ENCODE assay signal across 8 mouse cellular contexts in the genomic region with DNA sequence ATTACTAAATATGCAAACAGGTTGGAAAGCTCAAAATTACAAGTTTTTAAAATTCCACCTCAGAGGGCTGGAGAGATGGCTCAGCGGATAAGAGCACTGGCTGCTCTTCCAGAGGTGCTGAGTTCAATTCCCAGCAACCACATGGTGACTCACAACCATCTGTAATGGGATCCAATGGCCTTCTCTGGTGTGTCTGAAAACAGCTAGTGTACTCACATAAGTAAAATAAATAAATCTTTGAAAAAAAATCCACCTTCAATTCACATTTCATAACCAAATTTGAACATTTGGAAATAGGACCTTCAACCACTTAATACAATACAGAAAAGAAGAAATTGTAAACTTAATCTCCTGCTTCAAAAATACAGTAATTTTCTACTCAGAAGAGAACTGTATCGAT. TPM values are rescaled to one million over a fixed set of nuclear protein-coding genes. Genes with fewer than 3 reads are reported as not detected.
A peak's percentile ranks its signal among the peaks of the same experiment; 100 is the strongest.
DNase-seq lines count a peak whose midpoint lies in the region; ATAC-seq and TF ChIP-seq lines count a peak whose summit lies in the region.

No protein-coding gene starts in this region.

- 29% methylated on average over 2 of the region's 2 CpGs for WGBS in lung, embryonic 14.5 days
- 36% methylated on average over 2 of the region's 2 CpGs for WGBS in embryonic facial prominence, embryonic 12.5 days
- WGBS in intestine, postnatal 0 days = 31% methylated on average over 2 of the region's 2 CpGs
- WGBS in neural tube, embryonic 15.5 days = 38% methylated on average over 2 of the region's 2 CpGs

- peak overlapping the region; percentile 94 for H3K9ac ChIP-seq in lung, embryonic 14.5 days
- H3K9ac ChIP-seq in embryonic facial prominence, embryonic 12.5 days = peak overlapping the region; percentile 91
- peak overlapping the region; percentile 96 for H3K9ac ChIP-seq in intestine, postnatal 0 days (ENCODE audit: low read depth, low read length)
- H3K9ac ChIP-seq in neural tube, embryonic 15.5 days (replicated peaks) = peak overlapping the region; percentile 96

- no peak for TF ChIP-seq CTCF in lung, embryonic 14.5 days (IDR thresholded peaks at IDR 0.05; ENCODE audit: low read depth)
- no peak for TF ChIP-seq CTCF in intestine, postnatal 0 days (IDR thresholded peaks at IDR 0.05; ENCODE audit: low read depth)

- H3K9me3 ChIP-seq in lung, embryonic 14.5 days (ENCODE audit: low read depth, low read length) = no peaks in the 10 kb centered on the region
- no peaks in the 10 kb centered on the region for H3K9me3 ChIP-seq in embryonic facial prominence, embryonic 12.5 days
- H3K9me3 ChIP-seq in intestine, postnatal 0 days (ENCODE audit: control insufficient read depth) = no peaks in the 10 kb centered on the region
- H3K9me3 ChIP-seq in neural tube, embryonic 15.5 days (replicated peaks) = no peaks in the 10 kb centered on the region

- H3K4me3 ChIP-seq in lung, embryonic 14.5 days (ENCODE audit: low read depth, low read length) = peak overlapping the region; percentile 86
- peak overlapping the region; percentile 93 for H3K4me3 ChIP-seq in embryonic facial prominence, embryonic 12.5 days
- peak overlapping the region; percentile 97 for H3K4me3 ChIP-seq in intestine, postnatal 0 days (ENCODE audit: low read depth, low read length)
- peak overlapping the region; percentile 98 for H3K4me3 ChIP-seq in neural tube, embryonic 15.5 days (replicated peaks)

- no peak overlapping the region for H3K27ac ChIP-seq in lung, embryonic 14.5 days (ENCODE audit: low read depth)
- no peak overlapping the region for H3K27ac ChIP-seq in embryonic facial prominence, embryonic 12.5 days
- peak overlapping the region; percentile 94; the same call in 1 of the 2 replicates for H3K27ac ChIP-seq in intestine, postnatal 0 days (ENCODE audit: low read depth, low read length)
- no peak overlapping the region for H3K27ac ChIP-seq in neural tube, embryonic 15.5 days (replicated peaks)

- no peaks in the 10 kb centered on the region for H3K27me3 ChIP-seq in lung, embryonic 14.5 days (ENCODE audit: insufficient read depth, low read length)
- no peaks in the 10 kb centered on the region for H3K27me3 ChIP-seq in embryonic facial prominence, embryonic 12.5 days
- no peaks in the 10 kb centered on the region for H3K27me3 ChIP-seq in intestine, postnatal 0 days (replicated peaks; ENCODE audit: control insufficient read depth, insufficient read depth, low read length)
- H3K27me3 ChIP-seq in neural tube, embryonic 15.5 days (replicated peaks) = no peaks in the 10 kb centered on the region

- no peaks in the 10 kb centered on the region for H3K36me3 ChIP-seq in lung, embryonic 14.5 days (ENCODE audit: insufficient read depth)
- no peaks in the 10 kb centered on the region for H3K36me3 ChIP-seq in embryonic facial prominence, embryonic 12.5 days
- H3K36me3 ChIP-seq in intestine, postnatal 0 days (ENCODE audit: control insufficient read depth, insufficient read depth) = no peaks in the 10 kb centered on the region
- H3K36me3 ChIP-seq in neural tube, embryonic 15.5 days = peaks cover 6% of the 10 kb centered on the region; the same call in 1 of the 2 replicates

- no peak for DNase-seq in lung, embryonic 14.5 days
- DNase-seq in lung, postnatal 36 days = no peak
- no peak for DNase-seq in frontal cortex, postnatal 10 days (ENCODE audit: low spot score in 2 of 2)
- DNase-seq in testis, postnatal 10 days (ENCODE audit: low spot score) = no peak

- H3K4me2 ChIP-seq in lung, embryonic 14.5 days = peak overlapping the region; percentile 84
- peak overlapping the region; percentile 73 for H3K4me2 ChIP-seq in embryonic facial prominence, embryonic 12.5 days (replicated peaks)
- peak overlapping the region; percentile 69 for H3K4me2 ChIP-seq in intestine, postnatal 0 days (replicated peaks; ENCODE audit: low read depth)
- H3K4me2 ChIP-seq in neural tube, embryonic 15.5 days = peak overlapping the region; percentile 74

- peaks cover 3% of the 10 kb centered on the region; the same call in 1 of the 2 replicates for H3K4me1 ChIP-seq in lung, embryonic 14.5 days (ENCODE audit: insufficient read depth)
- peaks cover 16% of the 10 kb centered on the region for H3K4me1 ChIP-seq in embryonic facial prominence, embryonic 12.5 days
- H3K4me1 ChIP-seq in intestine, postnatal 0 days (replicated peaks; ENCODE audit: control insufficient read depth, insufficient read depth, low read length) = no peaks in the 10 kb centered on the region; the same call in 1 of the 2 replicates
- H3K4me1 ChIP-seq in neural tube, embryonic 15.5 days = peaks cover 33% of the 10 kb centered on the region

- ATAC-seq in lung, embryonic 14.5 days (ENCODE audit: insufficient read depth) = no peak
- ATAC-seq in embryonic facial prominence, embryonic 12.5 days (ENCODE audit: insufficient number of reproducible peaks, insufficient read depth, low FRiP score, low TSS enrichment) = no peak
- ATAC-seq in intestine, postnatal 0 days = no peak
- no peak for ATAC-seq in neural tube, embryonic 15.5 days (ENCODE audit: low FRiP score)
- no peak for ATAC-seq in inflammation-experienced regulatory T-cells, adult 6 months

RNA-seq across cellular contexts. Expression of a gene that starts 0.9 kb away (rescaled TPM):
- polyA plus RNA-seq in lung, embryonic 14.5 days (2014; fragmentation: Nextera tagmentation; extraction: Ambion mirVana) = 618 and 665 TPM in 2 replicates
- 538 and 574 TPM in 2 replicates for polyA plus RNA-seq in embryonic facial prominence, embryonic 12.5 days (2016; fragmentation: Nextera tagmentation; extraction: Ambion mirVana)
- 1,311 and 1,336 TPM in 2 replicates for polyA plus RNA-seq in intestine, postnatal 0 days (2015; fragmentation: Nextera tagmentation; extraction: Ambion mirVana)
- polyA plus RNA-seq in neural tube, embryonic 15.5 days (2015; fragmentation: Nextera tagmentation; extraction: Ambion mirVana) = 830 and 890 TPM in 2 replicates
- 100 to 1,000 TPM; 468 to 593 (median 553) TPM for polyA plus RNA-seq in inflammation-experienced regulatory T-cells, adult 6 months (2017; shearing (Covaris generic))

RNA-seq across cellular contexts. Expression of a gene that starts 38.5 kb away (rescaled TPM):
- polyA plus RNA-seq in lung, embryonic 14.5 days (2014; fragmentation: Nextera tagmentation; extraction: Ambion mirVana) = 14.4 and 14.7 TPM in 2 replicates
- polyA plus RNA-seq in embryonic facial prominence, embryonic 12.5 days (2016; fragmentation: Nextera tagmentation; extraction: Ambion mirVana) = 23.5 and 24.4 TPM in 2 replicates
- polyA plus RNA-seq in intestine, postnatal 0 days (2015; fragmentation: Nextera tagmentation; extraction: Ambion mirVana) = 2.9 and 3.4 TPM in 2 replicates
- 20.3 and 23.3 TPM in 2 replicates for polyA plus RNA-seq in neural tube, embryonic 15.5 days (2015; fragmentation: Nextera tagmentation; extraction: Ambion mirVana)
- 10 to 100 TPM; 17.8 to 38.5 (median 32.9) TPM for polyA plus RNA-seq in inflammation-experienced regulatory T-cells, adult 6 months (2017; shearing (Covaris generic))

RNA-seq across cellular contexts. Expression of a gene that starts 45.8 kb away (rescaled TPM):
- polyA plus RNA-seq in lung, embryonic 14.5 days (2014; fragmentation: Nextera tagmentation; extraction: Ambion mirVana) = 30.3 and 33.5 TPM in 2 replicates
- polyA plus RNA-seq in embryonic facial prominence, embryonic 12.5 days (2016; fragmentation: Nextera tagmentation; extraction: Ambion mirVana) = 25.7 and 26.3 TPM in 2 replicates
- polyA plus RNA-seq in intestine, postnatal 0 days (2015; fragmentation: Nextera tagmentation; extraction: Ambion mirVana) = 12.7 and 12.9 TPM in 2 replicates
- polyA plus RNA-seq in neural tube, embryonic 15.5 days (2015; fragmentation: Nextera tagmentation; extraction: Ambion mirVana) = 31.8 and 34.2 TPM in 2 replicates
- polyA plus RNA-seq in inflammation-experienced regulatory T-cells, adult 6 months (2017; shearing (Covaris generic)) = 10 to 100 TPM; 25.5 to 40.2 (median 34.4) TPM
